Mouse (Mus musculus) B cell, adult 62 days (primary cell): ENCODE measurements around the gene Cuzd1. TPM values are rescaled to one million over a fixed set of nuclear protein-coding genes. Genes with fewer than 3 reads are reported as not detected.

ENCODE experiments used
- total RNA-seq: library from RNA; stranded (reverse); gene quantifications from 4 replicates; pipeline ENCODE4 v1.2.4, GENCODE M21; 2023

The Cuzd1 gene
- not detected in 4 replicates for total RNA-seq

GRCm38 (mm10) chr7:131322192-131322591 is at the start of gene Cuzd1:
Cuzd1 (minus strand) TSS chr7:131322292.

GRCm38 (mm10) chr7:131370648-131371469 is 48.8 kb upstream of the Cuzd1 start, which contains the start of gene Pstk:
Pstk (plus strand) TSS chr7:131371141.

GRCm38 (mm10) chr7:131362615-131363300 is 40.7 kb upstream of the Cuzd1 start, which contains the start of gene 2310057M21Rik:
2310057M21Rik (minus strand) TSS chr7:131362759.

GRCm38 (mm10) chr7:131333564-131333963 is 11.5 kb upstream of the Cuzd1 start, which contains the start of gene Fam24a:
Fam24a (plus strand) TSS chr7:131333864.

GRCm38 (mm10) chr7:131329416-131329815 is 7.3 kb upstream of the Cuzd1 start, which contains the start of gene Fam24b:
Fam24b (minus strand) TSS chr7:131329516.

Other genes with a start within 250 kb of the Cuzd1 start
- not detected in 4 replicates for gene 4933402N03Rik, start 176.0 kb downstream of the Cuzd1 start, total RNA-seq
- not detected in 4 replicates for gene 5430419D17Rik, start 147.9 kb downstream of the Cuzd1 start, total RNA-seq
- 1.4 TPM in 1 of 4 replicates, not detected in the others for gene Fam24b, start 7.2 kb upstream of the Cuzd1 start, total RNA-seq
- not detected in 4 replicates for gene Fam24a, start 11.6 kb upstream of the Cuzd1 start, total RNA-seq
- gene 2310057M21Rik, start 40.5 kb upstream of the Cuzd1 start, total RNA-seq = 18.6 to 22.1 TPM (median 19.9 TPM) in 4 replicates
- gene Pstk, start 48.8 kb upstream of the Cuzd1 start, total RNA-seq = 13.3 to 16.0 TPM (median 14.6 TPM) in 4 replicates
- 54.5 to 76.7 TPM (median 69.1 TPM) in 4 replicates for gene Ikzf5, start 88.2 kb upstream of the Cuzd1 start, total RNA-seq
- gene Acadsb, start 88.3 kb upstream of the Cuzd1 start, total RNA-seq = 20.0 to 23.5 TPM (median 20.9 TPM) in 4 replicates
- gene Hmx3, start 220.6 kb upstream of the Cuzd1 start, total RNA-seq = not detected in 4 replicates
- not detected in 4 replicates for gene Hmx2, start 226.5 kb upstream of the Cuzd1 start, total RNA-seq
- gene Bub3, start 237.9 kb upstream of the Cuzd1 start, total RNA-seq = 47.2 to 57.2 TPM (median 48.1 TPM) in 4 replicates